Mouse (Mus musculus): ENCODE measurements around the gene Tmem178. TPM values are rescaled to one million over a fixed set of nuclear protein-coding genes. Genes with fewer than 3 reads are reported as not detected.

Gene Tmem178
- polyA plus RNA-seq, 1 experiment from 2014 or later = 0.50 TPM

DNA sequence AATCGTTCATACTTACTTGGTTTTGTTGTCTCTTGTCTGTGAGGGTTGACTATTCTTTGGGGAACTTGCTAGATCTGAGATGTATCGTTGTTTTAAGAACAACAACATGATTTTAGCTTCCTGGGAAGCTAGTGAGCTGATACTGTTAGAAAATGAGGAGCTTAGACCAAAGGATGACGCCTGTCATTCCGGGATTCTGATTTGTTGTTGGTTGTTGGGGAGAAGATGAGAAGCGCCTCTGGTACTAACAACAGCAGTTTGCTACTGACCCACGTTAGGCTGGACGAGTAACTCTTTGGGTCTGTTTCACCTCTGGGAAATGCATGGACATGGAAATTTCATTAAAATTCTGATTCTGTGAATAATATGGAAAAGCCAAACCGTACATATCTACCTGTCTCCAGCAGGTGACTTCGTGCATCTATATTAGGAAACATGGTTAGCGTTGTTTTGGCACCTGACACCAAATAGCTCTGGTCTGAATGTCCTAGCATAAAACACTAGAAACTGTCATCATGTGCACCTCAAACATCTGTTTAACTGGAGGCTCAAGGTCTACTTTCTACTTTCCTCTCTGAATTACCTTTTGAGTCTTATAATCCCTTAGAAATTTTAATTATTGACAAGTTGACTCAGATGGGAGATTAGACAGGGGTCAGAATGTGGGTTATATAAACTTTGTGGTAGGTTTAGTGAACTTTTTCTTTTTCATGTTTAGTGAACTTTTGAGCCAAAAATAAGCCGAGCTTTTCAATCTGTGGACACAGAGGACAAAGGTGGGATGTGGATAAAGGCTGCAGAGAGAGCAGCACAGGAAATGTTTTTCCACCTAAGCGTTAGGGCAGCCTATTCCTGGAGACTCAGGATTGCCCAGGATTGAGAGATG is 2.9 kb downstream of the Tmem178 start:
- DNase-seq (no peak), ATAC-seq (ENCODE audit: low read depth) (no peak)
- no peak overlapping the region for H3K4me3 ChIP-seq (replicated peaks)
- 59% methylated on average over 12 of the region's 12 CpGs for WGBS (ENCODE audit: insufficient replicate concordance)
- no peak overlapping the region for H3K4me2 ChIP-seq
- no peaks in the 10 kb centered on the region for H3K9me3 ChIP-seq (replicated peaks)
- no peak overlapping the region for H3K9ac ChIP-seq
- no peaks in the 10 kb centered on the region for H3K36me3 ChIP-seq
- no peak overlapping the region for H3K27ac ChIP-seq
- H3K4me1 ChIP-seq (replicated peaks) = no peaks in the 10 kb centered on the region
- peaks cover 48% of the 10 kb centered on the region for H3K27me3 ChIP-seq

DNA sequence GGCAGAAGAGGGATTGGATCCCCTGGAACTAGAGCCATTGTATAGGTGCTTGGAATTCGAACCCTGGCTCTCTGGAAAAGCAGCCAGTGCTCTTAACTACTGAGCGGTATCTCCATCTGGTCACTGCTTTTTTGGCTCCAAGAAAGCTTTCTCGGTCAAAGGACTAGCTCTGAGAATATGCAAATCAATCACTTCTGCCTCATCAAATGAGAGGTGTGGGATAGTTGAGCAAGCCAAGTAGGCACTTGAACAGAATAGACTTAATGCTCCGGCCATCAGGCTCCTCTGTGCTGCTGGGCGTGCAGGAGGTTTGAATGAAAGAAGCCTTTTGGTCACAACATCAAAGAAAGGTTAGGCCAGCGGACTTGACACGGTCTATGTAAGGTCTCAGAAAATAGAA is 5.0 kb downstream of the Tmem178 start:
- H3K36me3 ChIP-seq = no peaks in the 10 kb centered on the region
- H3K9me3 ChIP-seq (replicated peaks) = no peaks in the 10 kb centered on the region
- H3K4me1 ChIP-seq (replicated peaks) = no peaks in the 10 kb centered on the region
- H3K27me3 ChIP-seq = peaks cover 28% of the 10 kb centered on the region
- WGBS (ENCODE audit: insufficient replicate concordance) = 63% methylated on average over 7 of the region's 7 CpGs
- no peak for DNase-seq
- ATAC-seq (ENCODE audit: low read depth) = no peak
- no peak overlapping the region for H3K9ac ChIP-seq
- no peak overlapping the region for H3K27ac ChIP-seq
- no peak overlapping the region for H3K4me2 ChIP-seq
- no peak overlapping the region for H3K4me3 ChIP-seq (replicated peaks)

DNA sequence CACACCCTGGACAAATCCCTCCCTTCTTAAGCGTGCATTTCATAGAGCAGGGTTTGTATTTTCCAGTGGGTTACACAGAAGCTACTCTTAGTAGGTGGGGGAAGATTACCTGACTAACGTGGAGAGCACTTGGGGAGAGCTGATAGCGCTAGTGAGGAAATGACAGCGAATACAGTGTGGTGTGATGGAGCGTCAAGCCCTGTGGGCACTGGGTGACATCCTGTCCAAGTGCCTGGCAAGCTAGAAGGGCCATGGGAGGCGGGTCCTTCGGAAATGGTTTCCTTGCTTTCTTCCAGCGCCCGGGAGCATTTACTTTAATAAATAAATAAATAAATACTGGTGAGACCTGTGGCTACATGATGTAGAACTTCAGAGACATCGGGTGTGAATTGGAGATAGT is 5.5 kb downstream of the Tmem178 start:
- ATAC-seq (ENCODE audit: low read depth) = no peak
- WGBS (ENCODE audit: insufficient replicate concordance) = 66% methylated on average over 10 of the region's 10 CpGs

DNA sequence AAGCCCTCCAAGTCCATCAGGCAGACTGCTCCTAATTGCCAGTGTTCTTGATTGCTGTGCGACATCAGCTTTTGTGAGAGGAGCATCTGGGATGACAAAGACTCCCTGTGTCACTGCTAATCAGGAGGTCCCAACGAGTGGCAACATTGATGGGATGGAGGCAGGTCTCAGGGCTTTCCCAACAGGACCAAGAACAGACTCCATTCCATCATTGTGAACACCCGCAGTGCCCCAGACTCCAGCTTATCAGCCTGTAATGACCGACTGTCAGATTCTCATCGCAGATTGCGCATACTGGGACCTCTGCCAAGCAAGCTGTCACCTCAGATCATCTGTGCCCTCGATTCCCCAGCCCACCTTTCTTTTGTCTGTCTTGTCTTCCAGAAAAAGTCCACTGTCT is 7.9 kb downstream of the Tmem178 start:
- H3K4me2 ChIP-seq = no peak overlapping the region
- H3K27me3 ChIP-seq = 0 out of 2 replicates have a peak, but pooled peaks cover 2% of the 10 kb centered on the region
- no peak overlapping the region for H3K4me3 ChIP-seq (replicated peaks)
- no peaks in the 10 kb centered on the region for H3K36me3 ChIP-seq
- H3K27ac ChIP-seq = no peak overlapping the region
- DNase-seq = no peak
- no peak for ATAC-seq (ENCODE audit: low read depth)
- H3K4me1 ChIP-seq (replicated peaks) = no peaks in the 10 kb centered on the region
- no peak overlapping the region for H3K9ac ChIP-seq
- H3K9me3 ChIP-seq (replicated peaks) = no peaks in the 10 kb centered on the region
- WGBS (ENCODE audit: insufficient replicate concordance) = 69% methylated on average over 7 of the region's 7 CpGs

More for the DNA sequence above, 5.5 kb downstream of the Tmem178 start:
- H3K4me1 ChIP-seq (replicated peaks) = no peaks in the 10 kb centered on the region
- H3K9me3 ChIP-seq (replicated peaks) = no peaks in the 10 kb centered on the region
- no peak overlapping the region for H3K4me2 ChIP-seq
- no peak overlapping the region for H3K9ac ChIP-seq
- no peak for DNase-seq
- H3K36me3 ChIP-seq = no peaks in the 10 kb centered on the region
- H3K27me3 ChIP-seq = peaks cover 23% of the 10 kb centered on the region
- H3K4me3 ChIP-seq (replicated peaks) = no peak overlapping the region
- no peak overlapping the region for H3K27ac ChIP-seq

DNA sequence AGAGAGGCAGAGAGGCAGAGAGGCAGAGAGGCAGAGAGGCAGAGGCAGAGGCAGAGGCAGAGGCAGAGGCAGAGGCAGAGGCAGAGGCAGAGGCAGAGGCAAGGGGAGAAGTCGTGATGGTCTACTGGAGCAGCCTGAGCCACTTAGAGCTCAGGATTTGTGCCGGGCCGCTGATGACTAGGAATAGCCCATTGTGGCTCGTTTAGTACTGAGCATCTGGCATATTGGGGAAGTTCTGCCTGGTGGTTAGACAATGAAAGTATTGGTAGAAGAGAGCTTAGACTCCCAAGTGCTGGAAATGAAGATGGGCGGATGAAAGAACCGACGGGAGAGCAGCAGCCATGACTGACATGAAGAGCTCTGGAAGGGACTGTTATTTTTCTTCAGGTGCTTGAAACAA is 11.0 kb downstream of the Tmem178 start:
- H3K4me2 ChIP-seq = no peak overlapping the region
- no peak overlapping the region for H3K27ac ChIP-seq
- no peak for ATAC-seq (ENCODE audit: low read depth)
- WGBS (ENCODE audit: insufficient replicate concordance) = 49% methylated on average over 7 of the region's 7 CpGs
- H3K36me3 ChIP-seq = no peaks in the 10 kb centered on the region
- no peak for DNase-seq
- no peaks in the 10 kb centered on the region for H3K9me3 ChIP-seq (replicated peaks)
- H3K9ac ChIP-seq = no peak overlapping the region
- no peaks in the 10 kb centered on the region for H3K27me3 ChIP-seq
- no peak overlapping the region for H3K4me3 ChIP-seq (replicated peaks)
- no peaks in the 10 kb centered on the region for H3K4me1 ChIP-seq (replicated peaks)

DNA sequence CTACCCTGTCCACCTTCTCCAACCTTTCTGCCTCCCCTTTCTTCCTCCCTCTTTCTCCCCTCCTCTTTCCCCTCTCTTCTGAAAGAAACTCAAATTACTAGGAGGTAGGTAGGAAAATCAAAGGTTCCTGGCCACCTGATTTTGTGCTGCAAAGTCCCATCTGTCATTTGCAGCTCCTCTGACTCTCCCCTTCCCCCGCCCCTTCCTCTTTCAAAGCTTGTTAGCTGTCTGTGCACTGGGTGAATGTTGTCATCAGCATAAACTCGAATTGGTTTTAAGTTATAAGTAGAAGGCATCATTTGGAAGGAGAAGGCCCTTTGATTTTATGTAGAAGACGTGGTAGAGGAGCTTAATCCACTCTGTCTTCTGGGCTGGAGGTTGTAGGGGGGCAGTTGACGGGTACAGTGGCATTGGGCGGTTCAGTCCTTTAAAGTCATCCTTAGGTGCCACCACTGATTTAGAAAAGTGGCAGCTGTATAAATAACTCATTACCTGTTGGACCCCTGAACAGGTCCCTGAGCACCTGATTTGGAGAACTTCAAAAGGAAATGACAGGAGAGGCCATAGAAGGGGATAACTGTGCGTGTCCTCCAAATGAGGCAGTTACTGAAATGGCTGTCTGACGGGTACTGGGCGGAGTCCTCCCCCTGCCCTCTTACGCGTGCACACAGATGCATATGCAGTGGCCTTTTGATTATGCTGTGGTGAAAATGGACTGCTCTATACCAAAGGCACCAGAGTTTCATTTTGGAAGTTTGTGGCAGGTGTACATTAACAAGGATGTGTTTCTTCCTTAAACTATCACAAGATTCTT is 11.8 kb downstream of the Tmem178 start:
- no peaks in the 10 kb centered on the region for H3K36me3 ChIP-seq
- H3K4me1 ChIP-seq (replicated peaks) = no peaks in the 10 kb centered on the region
- DNase-seq = no peak
- H3K4me2 ChIP-seq = no peak overlapping the region
- no peak overlapping the region for H3K9ac ChIP-seq
- H3K9me3 ChIP-seq (replicated peaks) = no peaks in the 10 kb centered on the region
- WGBS (ENCODE audit: insufficient replicate concordance) = 56% methylated on average over 10 of the region's 10 CpGs
- H3K4me3 ChIP-seq (replicated peaks) = no peak overlapping the region
- H3K27me3 ChIP-seq = no peaks in the 10 kb centered on the region
- no peak for ATAC-seq (ENCODE audit: low read depth)
- H3K27ac ChIP-seq = no peak overlapping the region

DNA sequence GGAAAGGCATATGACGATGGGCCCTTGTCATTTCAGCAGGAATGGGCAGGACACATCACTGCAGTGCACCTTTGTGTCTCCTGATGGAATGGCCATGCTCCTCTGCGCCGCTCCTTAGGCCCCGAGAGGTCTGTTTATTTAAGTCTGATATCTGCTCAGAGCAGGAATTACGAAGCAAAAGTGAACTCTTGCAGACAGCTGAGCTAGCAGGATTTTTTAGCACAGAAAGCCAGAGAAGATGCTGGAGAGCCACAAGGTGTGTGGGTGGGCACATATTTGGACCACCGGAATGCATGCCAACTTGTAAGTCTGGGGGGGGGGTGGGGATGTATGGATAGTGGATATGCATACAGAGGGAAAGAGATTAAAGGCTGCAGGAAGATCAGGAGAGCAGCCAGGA is 13.9 kb downstream of the Tmem178 start:
- no peaks in the 10 kb centered on the region for H3K4me1 ChIP-seq (replicated peaks)
- no peak overlapping the region for H3K27ac ChIP-seq
- 63% methylated on average over 6 of the region's 6 CpGs for WGBS (ENCODE audit: insufficient replicate concordance)
- no peak overlapping the region for H3K4me3 ChIP-seq (replicated peaks)
- DNase-seq (no peak), ATAC-seq (ENCODE audit: low read depth) (no peak)
- no peaks in the 10 kb centered on the region for H3K36me3 ChIP-seq
- no peaks in the 10 kb centered on the region for H3K9me3 ChIP-seq (replicated peaks)
- no peak overlapping the region for H3K4me2 ChIP-seq
- no peak overlapping the region for H3K9ac ChIP-seq
- no peaks in the 10 kb centered on the region for H3K27me3 ChIP-seq

DNA sequence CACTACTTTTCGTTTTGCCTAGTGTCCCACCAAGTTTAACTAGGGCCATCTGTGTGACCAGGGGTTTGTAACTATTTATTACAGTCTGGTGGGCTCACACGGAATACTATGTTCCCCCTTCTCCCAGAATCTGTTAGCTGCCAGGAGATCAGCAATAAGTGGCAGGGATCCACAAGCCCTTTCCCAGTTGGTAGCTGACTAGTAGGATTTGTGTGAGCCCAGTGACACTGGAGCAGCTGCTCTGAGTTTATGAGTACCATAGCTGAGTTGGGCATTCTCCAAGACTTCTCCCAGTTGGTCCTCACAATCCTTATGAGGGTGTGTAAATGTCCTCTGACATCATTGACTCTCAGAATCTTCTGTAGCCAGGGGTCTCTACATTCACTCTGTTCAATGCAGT is 15.4 kb downstream of the Tmem178 start:
- 45% methylated on average over 2 of the region's 2 CpGs for WGBS (ENCODE audit: insufficient replicate concordance)

DNA sequence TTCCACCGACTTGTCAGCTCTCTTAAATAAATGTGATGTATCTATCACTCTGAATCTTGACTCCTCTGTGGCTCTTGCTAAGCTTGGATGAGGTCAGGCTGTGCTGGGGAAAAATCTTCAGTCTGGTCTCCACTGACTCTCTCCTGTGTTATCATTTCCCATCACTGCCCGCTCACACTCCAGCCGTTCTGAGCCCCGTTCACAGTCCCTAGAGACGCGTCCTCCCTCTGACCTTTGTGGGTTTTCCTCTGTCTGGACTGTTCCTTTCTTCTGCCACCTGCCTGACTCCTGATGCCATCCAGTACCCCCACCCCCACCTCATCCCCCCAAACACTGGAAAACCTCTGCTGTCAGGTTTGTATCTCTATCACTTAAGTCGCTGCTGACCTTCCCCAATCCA is 23.0 kb downstream of the Tmem178 start:
- Histone ChIP-seq H3K4me1 (replicated peaks) (no peaks in the 10 kb centered on the region), H3K4me2 (no peak overlapping the region), H3K36me3 (no peaks in the 10 kb centered on the region), H3K4me3 (replicated peaks) (no peak overlapping the region), H3K9me3 (replicated peaks) (no peaks in the 10 kb centered on the region), H3K27ac (no peak overlapping the region), H3K27me3 (no peaks in the 10 kb centered on the region), H3K9ac (no peak overlapping the region)
- DNase-seq (no peak), ATAC-seq (ENCODE audit: low read depth) (no peak)
- WGBS (ENCODE audit: insufficient replicate concordance) = 45% methylated on average over 7 of the region's 7 CpGs

More for the DNA sequence above, 15.4 kb downstream of the Tmem178 start:
- Histone ChIP-seq H3K36me3 (no peaks in the 10 kb centered on the region), H3K27me3 (no peaks in the 10 kb centered on the region), H3K9me3 (replicated peaks) (no peaks in the 10 kb centered on the region), H3K27ac (no peak overlapping the region), H3K4me2 (no peak overlapping the region), H3K9ac (no peak overlapping the region), H3K4me1 (replicated peaks) (no peaks in the 10 kb centered on the region), H3K4me3 (replicated peaks) (no peak overlapping the region)
- DNase-seq (no peak), ATAC-seq (ENCODE audit: low read depth) (no peak)

DNA sequence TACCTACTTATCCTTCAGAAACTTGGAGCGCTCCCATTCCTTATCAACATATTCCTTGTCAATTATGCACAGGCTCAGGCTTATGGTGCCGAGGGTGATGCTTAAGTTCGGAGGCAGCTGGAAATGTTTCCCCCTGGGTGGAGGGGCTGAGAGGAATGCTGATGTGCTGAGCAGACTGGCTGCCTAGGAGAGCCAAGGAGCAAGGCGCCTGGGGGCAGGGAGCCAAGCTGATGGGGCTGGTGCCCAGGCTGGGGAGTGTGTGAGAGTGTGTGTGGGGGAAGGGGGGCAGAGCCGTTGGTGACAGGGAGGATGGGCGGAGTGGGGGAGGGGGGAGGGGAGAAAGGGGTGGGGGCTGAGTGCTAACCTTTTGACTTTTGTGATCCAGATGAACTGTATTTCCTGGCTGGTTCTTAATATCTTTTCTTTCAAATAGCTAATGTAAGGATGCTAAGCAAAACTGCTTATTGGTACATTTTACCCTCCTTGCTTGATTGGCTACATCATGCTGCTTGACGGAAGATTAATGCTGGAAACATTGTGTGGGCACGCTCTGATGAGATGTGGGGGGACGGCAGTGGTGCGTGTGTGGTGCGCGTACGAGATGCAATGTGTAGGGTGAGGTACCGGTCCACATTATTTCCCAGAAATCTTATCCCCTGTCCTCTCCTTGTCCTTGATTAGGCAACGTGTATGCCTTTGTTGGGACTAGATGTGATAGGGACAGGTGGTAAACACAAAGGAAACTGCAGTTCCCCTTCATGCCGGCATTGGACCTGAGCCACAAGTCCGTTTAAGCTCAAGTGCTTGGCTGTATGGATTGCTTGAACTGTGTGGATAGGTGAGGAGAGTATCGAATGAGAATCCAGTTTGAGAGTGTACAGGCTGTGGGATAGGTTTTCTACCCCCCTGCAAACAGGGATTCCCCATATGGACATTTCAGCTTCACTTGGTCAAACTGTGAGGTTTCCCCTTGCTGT is 25.5 kb downstream of the Tmem178 start:
- ATAC-seq (ENCODE audit: low read depth) (no peak), DNase-seq (no peak)
- Histone ChIP-seq H3K9ac (no peak overlapping the region), H3K4me3 (replicated peaks) (no peak overlapping the region), H3K27me3 (no peaks in the 10 kb centered on the region), H3K9me3 (replicated peaks) (no peaks in the 10 kb centered on the region), H3K27ac (no peak overlapping the region), H3K4me1 (replicated peaks) (no peaks in the 10 kb centered on the region), H3K36me3 (no peaks in the 10 kb centered on the region), H3K4me2 (no peak overlapping the region)
- 63% methylated on average over 18 of the region's 18 CpGs for WGBS (ENCODE audit: insufficient replicate concordance)

DNA sequence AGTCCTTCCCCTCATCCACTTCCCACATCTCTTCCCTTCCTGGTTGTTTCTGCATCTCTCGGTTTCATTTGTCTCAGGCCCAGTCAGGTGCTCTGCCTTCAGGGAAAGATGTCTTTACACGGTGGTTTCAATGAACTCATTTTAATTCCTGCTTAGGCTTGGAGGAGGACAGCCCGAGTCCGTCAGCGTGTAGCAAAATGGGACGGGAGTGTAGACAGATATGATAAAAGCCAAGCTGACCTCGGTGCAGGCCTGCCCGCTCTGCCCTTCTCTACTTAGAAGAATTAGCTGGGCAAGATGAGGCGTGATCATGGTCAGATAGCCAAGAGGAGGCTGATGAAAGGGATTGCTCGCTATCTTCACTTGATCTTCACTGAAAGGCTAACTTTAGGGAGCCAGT is 26.3 kb downstream of the Tmem178 start:
- Histone ChIP-seq H3K27me3 (no peaks in the 10 kb centered on the region), H3K4me3 (replicated peaks) (no peak overlapping the region), H3K4me2 (no peak overlapping the region), H3K36me3 (no peaks in the 10 kb centered on the region), H3K9ac (no peak overlapping the region), H3K27ac (no peak overlapping the region), H3K4me1 (replicated peaks) (no peaks in the 10 kb centered on the region), H3K9me3 (replicated peaks) (no peaks in the 10 kb centered on the region)
- no peak for ATAC-seq (ENCODE audit: low read depth)
- DNase-seq = no peak
- 63% methylated on average over 10 of the region's 10 CpGs for WGBS (ENCODE audit: insufficient replicate concordance)

All from liver, embryonic 13.5 days (tissue).